Mouse (Mus musculus) embryo, embryonic 11.5 days (tissue): ENCODE results near the gene Enc1.
"Not testable (repeated sequence)": the region's sequence is repeated elsewhere in the genome, so short reads cannot be mapped to it uniquely, and the experiment has no call there.

Source experiments
- DNase-seq: peaks from one replicate; pipeline ENCODE4 v3.0.0-alpha.2; 2012; ENCODE audit warnings: low read depth, low spot score

The Enc1 gene

GRCm38 (mm10) chr13:97251736-97252135 is 10.8 kb downstream of the Enc1 start:
- no peak for DNase-seq

DNA sequence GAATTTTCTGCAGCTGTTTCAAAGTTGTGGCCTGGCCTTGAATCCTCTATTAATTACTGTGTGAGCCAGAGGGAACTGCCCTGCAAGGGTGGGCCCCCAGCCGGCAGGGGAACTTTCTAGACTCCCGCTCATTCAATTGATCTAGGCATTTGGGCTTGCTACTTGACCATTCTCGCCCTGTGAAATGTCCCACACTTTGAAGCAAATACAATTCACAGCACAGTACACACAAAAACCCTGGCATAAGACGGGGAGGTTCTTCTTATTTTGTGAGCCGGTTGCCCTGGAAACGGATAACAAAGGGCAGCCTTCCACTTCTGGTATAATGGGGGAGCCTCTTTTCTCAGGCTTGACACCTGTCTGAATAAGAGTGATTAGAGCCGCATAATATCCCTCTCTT is 11.6 kb downstream of the Enc1 start:
- no peak for DNase-seq

- no peak for DNase-seq
Observed at GRCm38 (mm10) chr13:97253418-97253981, 12.6 kb downstream of the Enc1 start.

GRCm38 (mm10) chr13:97253994-97254393 is 13.1 kb downstream of the Enc1 start:
- no peak for DNase-seq

GRCm38 (mm10) chr13:97254564-97255164 is 13.8 kb downstream of the Enc1 start:
- DNase-seq = no peak

DNA sequence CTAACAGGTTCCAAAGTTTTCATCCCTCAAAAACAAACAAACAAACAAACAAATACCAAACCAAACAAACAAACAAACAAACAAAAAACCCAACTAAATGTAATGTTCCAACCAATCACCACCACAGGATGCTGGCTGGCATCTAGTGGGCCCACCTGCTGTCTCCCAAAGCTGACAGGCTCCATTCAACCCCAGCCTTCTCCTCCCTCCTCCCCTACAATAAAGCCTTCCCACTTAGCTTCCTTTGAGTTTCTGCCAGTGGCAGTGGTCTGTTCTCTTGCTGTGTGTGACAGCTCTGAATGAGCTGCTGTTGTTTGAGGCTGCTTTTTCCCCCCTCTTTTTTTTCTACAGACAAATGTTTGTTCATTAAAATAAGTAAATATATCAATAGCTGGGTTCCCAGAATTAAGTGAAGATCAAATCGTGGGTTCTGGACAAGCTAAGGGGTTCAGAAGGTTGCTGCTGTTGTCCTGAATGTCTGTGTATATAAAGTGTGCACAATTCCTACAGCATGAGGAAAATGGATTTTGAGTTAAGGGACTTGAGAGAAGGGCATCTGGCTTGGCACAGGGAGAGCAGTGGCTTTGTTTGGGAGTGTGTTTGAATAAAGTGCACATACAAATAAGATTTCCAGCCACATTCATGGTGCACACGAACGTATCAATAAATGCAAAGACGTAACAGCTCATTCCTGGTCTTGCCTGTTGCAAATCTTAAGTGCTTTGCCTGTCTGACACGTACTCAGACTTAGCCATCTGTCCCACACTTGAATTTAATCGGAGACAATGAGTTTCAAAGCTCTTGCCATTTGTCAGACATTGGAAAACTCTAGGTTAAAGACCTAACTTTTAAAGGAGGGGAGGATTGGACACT is 15.3 kb downstream of the Enc1 start:
- DNase-seq = no peak

DNA sequence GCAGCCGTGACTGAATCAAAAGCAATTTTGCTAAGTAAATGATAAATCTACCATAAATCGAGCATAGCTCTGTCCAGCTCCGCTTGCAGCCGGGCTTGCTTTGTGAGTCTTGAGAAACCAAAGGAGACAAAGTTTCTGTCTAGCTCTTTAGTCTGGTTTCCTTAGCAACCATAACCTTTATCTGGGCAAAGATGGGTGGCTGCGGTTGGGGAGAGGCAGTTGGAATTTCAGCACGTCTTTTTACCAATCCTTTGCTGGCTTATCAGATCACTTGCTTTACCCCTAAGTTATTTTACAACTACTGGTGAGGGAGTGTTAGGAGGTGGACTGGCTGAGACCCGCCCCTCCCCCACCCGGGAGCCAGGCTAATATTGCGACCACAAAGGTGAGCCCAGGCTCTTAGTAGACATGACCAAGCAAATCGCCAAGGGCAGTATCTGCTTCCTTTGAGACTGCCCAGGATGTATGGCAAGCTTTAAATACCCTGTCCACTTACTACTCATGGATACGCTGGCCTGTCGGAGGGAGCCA is 16.0 kb downstream of the Enc1 start:
- no peak for DNase-seq

DNA sequence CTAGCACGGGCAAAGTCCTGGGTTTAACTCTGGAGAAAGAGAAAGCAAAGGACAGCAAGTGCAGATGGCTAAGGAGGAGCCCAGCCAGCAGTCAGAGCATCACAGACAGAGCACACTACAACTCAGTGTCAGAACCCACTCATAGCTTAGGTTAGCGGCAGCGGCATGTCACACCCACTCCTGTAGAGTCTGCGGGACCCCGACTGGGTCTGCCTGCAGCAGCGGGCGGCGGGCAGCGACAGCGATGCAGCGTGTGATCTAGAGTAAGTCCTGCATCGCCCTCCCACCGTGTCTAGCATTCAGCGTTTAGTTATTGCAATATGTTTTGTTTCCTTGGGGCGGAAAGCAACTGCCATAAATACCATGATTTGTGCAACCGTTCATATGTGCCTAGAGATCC is 18.4 kb downstream of the Enc1 start:
- no peak for DNase-seq

GRCm38 (mm10) chr13:97260456-97261180 is 19.7 kb downstream of the Enc1 start:
- no peak for DNase-seq

DNA sequence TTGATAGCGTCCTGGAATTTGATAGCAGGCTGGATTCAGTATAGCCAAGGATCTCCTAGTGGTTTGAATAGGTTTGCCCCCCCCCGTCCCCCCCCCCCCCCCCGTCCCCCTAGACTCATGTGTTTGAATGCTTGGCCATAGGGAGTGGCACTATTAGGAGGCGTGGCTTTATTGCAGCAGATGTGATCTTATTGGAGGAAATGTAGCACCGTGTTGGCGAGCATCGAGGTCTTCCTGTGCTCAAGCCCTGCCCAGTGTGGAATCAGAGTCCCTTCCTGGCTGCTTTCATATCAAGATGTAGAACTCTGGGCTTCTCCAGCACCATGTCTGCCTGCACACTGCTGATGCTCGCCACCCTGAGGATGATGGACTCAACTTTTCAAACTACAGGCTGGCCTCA is 20.6 kb downstream of the Enc1 start:
- DNase-seq = no peak

DNA sequence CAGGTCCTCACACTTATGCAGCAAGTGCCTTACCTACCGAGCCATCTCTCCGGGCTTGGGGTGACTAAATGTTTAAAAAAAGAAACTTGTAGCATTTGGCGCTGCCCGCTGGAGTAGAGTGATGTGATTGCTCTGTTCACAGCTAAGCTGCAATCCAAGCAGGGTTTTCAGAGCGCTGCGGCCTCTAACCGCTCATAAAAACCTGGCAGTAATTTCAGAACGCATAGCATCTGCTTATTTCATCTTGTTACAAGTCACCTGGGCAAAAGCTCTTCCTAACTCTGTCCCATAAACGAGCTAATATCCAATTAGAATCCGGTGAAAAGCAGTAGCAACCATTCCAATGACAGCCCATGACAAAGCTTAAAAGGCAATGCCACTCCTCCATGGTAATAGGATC is 21.8 kb downstream of the Enc1 start:
- no peak for DNase-seq

GRCm38 (mm10) chr13:97265534-97265933 is 24.6 kb downstream of the Enc1 start:
- not testable (repeated sequence) for DNase-seq

DNA sequence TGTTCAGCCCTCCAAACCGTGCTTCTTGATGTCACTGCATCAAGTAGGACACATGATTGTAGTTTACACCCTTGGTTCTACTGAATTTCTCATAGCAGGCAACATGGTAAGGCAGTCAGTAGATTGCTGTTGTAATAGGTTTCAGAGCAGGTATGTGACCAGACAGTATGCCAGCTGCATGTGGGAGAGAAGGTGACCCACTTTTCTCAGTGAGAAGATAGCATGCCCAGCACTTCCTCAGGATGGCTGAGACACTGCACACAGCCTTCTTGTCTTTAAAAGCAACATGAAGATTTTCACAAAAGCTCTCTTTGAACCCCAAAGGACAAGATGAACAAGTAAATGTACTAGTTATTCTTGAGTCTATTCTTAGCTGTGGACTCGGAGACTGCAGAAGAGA is 29.8 kb downstream of the Enc1 start:
- DNase-seq = no peak

GRCm38 (mm10) chr13:97271641-97272040 is 30.7 kb downstream of the Enc1 start:
- DNase-seq = no peak

GRCm38 (mm10) chr13:97274757-97275156 is 33.9 kb downstream of the Enc1 start:
- DNase-seq = no peak

DNA sequence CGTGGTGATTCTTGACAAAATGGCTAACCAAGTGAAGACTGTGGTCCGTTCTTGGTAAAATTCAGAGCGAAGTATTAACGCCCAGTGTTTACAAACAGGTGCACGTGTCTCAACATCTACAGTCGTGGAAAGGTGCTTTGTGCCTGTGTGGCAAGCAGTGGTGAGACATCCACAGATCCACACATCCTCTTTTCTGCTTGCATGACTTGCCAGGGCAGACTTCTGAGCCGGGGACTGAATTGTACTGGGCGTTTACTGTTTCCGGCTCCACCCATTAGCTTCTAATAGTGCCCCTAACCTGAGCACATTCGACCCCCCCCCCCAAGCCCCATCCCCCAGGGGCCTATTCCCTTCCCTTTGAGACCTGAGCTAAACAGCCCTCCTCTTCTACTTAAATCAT is 34.6 kb downstream of the Enc1 start:
- no peak for DNase-seq

DNA sequence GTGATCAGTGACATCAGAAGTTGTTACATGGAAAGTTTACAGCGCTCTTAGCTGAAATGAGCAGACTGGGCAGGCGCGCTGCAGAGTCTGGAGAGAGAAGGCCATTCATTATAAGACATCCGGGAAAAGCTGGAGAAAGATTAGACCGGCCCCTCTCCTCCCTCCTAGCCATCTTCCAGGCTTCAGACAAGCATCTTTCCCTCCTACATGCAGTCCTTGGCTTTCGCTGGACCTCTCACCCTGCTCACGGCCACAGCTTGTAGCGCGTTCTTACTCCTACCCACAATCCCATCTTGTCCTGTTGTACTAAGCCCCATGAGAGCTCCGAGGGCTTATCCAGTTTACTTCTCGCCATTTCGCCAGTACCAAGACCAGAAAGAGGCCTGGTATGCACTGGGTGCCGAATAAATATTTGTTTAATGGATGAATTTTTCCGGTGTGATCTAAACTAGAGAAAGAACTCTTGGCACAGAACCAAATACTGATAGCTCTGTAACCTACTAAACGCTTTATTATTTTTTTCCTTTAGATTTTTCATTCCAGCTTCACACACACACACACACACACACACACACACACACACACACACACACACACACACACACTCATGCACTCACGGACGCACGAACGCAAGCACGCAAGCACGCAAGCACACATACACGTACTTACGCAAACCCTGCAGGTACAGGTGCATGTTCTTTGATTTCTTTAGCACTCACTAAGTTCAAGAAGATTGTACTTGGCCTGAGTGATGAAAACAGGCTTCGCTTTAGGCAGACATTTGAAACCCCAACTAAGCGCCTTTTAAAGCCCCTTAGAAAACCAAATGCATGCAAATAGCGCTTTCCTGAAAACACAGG is 41.4 kb downstream of the Enc1 start:
- no peak for DNase-seq

DNA sequence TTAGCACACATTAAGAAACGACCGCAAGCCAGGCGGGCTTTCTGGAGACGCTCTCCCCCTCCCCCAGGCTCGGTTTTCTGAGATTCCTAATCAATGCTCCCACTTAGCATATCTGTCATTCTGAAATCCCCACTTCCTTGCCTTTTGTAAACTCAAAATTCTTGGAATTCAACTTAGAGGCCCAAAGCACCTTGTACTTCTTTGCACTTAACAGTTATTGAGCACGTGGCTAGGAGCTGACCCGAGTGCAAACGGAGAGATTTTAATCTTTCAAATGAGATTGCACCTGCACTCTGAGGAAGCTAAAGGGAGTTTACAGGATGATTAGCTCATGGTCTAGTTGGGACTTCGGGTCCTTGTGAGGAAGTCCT is 42.0 kb downstream of the Enc1 start:
- DNase-seq = no peak

- DNase-seq = no peak
Observed at GRCm38 (mm10) chr13:97287046-97287445, 46.1 kb downstream of the Enc1 start.

DNA sequence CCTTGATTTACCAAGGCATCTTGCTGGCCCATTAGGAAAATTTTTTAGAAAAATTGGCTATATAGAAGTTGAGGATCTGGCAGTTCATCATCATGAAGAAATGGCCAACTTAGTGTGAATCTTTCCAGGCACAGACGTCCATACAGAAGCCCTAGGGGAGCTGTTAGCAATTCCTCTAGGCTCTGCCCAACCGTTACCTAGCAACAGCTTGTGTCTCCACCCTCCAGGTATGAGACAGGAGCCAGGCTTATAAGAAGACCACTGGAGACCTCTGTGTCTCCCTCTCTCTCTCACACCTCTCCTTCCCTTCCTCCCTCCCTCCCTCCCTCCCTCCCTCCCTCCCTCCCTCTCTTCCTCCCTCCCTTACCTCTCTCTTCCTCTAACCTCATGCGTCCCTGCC is 49.8 kb downstream of the Enc1 start:
- DNase-seq = no peak

DNA sequence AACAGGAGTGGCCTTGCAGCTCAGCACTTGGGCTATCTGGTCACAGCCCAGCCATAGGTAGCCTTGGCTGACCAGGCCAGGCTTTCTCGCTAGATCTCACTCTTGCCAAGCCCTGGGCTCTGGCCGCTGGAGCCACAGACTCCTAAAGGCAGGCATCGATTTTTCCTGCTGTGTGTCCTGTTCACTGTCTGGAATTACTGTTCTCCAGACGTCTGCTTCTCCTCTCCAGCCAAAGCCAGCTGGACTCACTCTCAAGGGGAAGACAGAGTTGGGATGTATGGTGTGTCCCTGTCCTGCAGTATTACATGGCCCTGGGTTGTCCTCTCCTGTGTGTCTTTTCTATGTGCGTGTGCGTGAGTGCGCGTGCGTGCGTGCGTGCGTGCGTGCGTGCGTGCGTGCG is 50.4 kb downstream of the Enc1 start:
- no peak for DNase-seq
